Mouse (Mus musculus) thymus, postnatal 36 days (tissue): ENCODE data around the gene Myh3.
A peak's percentile ranks its signal among the peaks of the same experiment; 100 is the strongest.

Experiments used
- DNase-seq, 2 experiments: peaks; one replicate each; pipeline ENCODE4 v3.0.0; 2022; ENCODE audit warnings: mixed read lengths in 2 of 2

Gene Myh3

GRCm38 (mm10) chr11:67110168-67110948 lies 32.3 kb downstream of the Myh3 start:
- DNase-seq, result peak; percentile 10 to 26

GRCm38 (mm10) chr11:67112019-67112850 lies 34.1 kb downstream of the Myh3 start:
- DNase-seq, result peak; percentile 35 to 54

GRCm38 (mm10) chr11:67112851-67113202 lies 34.7 kb downstream of the Myh3 start:
- peak; percentile 16 to 43 for DNase-seq

GRCm38 (mm10) chr11:67113381-67113780 lies 35.3 kb downstream of the Myh3 start:
- no peak for DNase-seq

- DNase-seq, result no peak
Measured at GRCm38 (mm10) chr11:67114261-67114660, 36.2 kb downstream of the Myh3 start.

GRCm38 (mm10) chr11:67114901-67115300 lies 36.8 kb downstream of the Myh3 start:
- no peak for DNase-seq

GRCm38 (mm10) chr11:67116725-67117124 lies 38.6 kb downstream of the Myh3 start:
- DNase-seq, result no peak

GRCm38 (mm10) chr11:67119539-67120070 lies 41.5 kb downstream of the Myh3 start:
- DNase-seq, result no peak

- no peak for DNase-seq
Measured at GRCm38 (mm10) chr11:67120697-67121294, 42.7 kb downstream of the Myh3 start.

- no peak for DNase-seq
Measured at GRCm38 (mm10) chr11:67124943-67125342, 46.8 kb downstream of the Myh3 start.

- DNase-seq, result no peak
Measured at GRCm38 (mm10) chr11:67125361-67125760, 47.3 kb downstream of the Myh3 start.

GRCm38 (mm10) chr11:67133526-67133925 lies 55.4 kb downstream of the Myh3 start:
- no peak for DNase-seq

GRCm38 (mm10) chr11:67134654-67135053 lies 56.6 kb downstream of the Myh3 start:
- DNase-seq, result no peak

- DNase-seq, result no peak
Measured at GRCm38 (mm10) chr11:67135532-67135931, 57.4 kb downstream of the Myh3 start.

- DNase-seq, result no peak
Measured at GRCm38 (mm10) chr11:67139556-67139955, 61.5 kb downstream of the Myh3 start.

GRCm38 (mm10) chr11:67140175-67140574 lies 62.1 kb downstream of the Myh3 start:
- no peak for DNase-seq

GRCm38 (mm10) chr11:67141031-67141430 lies 62.9 kb downstream of the Myh3 start:
- no peak for DNase-seq

- no peak for DNase-seq
Measured at GRCm38 (mm10) chr11:67142047-67142446, 63.9 kb downstream of the Myh3 start.

- no peak for DNase-seq
Measured at GRCm38 (mm10) chr11:67143065-67143464, 65.0 kb downstream of the Myh3 start.

GRCm38 (mm10) chr11:67143863-67144498 lies 65.9 kb downstream of the Myh3 start:
- DNase-seq, result no peak

- DNase-seq, result no peak
Measured at GRCm38 (mm10) chr11:67144559-67145265, 66.6 kb downstream of the Myh3 start.
